Mouse (Mus musculus): ENCODE results near the gene Gm11146.

DNA sequence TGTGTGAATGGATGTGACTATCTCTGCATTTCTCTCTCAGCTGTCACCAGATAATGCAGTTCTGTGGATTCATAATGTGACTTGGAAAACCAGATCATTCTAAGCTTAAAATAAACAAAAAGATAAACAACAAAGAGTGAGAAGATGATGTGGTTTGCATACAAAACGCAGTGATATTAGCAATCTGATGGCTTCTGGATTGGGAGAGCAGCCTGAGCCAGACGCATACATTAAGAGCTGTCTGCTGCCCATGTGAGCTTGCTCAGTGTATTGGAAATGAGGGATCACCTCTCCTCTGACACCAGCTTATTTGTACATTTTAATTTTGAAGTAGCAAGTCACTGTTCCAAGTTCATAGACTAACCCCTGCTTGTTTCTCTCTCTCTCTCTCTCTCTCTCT is 46.3 kb upstream of the Gm11146 start:
- TF ChIP-seq POLR2A (IDR thresholded peaks at IDR 0.05; ENCODE audit: borderline replicate concordance, low read depth, low read length) = no peak
- TF ChIP-seq CTCF (IDR thresholded peaks at IDR 0.05; ENCODE audit: low read depth, low read length) = no peak

Measured in bone marrow macrophage, adult 2 months (primary cell).